In genomic region chr6:36809311-36809726, GRCm38 (mm10) we compare ENCODE assay signal across 8 mouse cellular contexts. TPM values are rescaled to one million over a fixed set of nuclear protein-coding genes. Genes with fewer than 3 reads are reported as not detected.
DNase-seq lines count a peak whose midpoint lies in the region; ATAC-seq lines count a peak whose summit lies in the region.

No protein-coding gene starts in this region.

- DNase-seq in adrenal gland, postnatal 14 days: peak; percentile 27
- no peak for DNase-seq in adrenal gland, postnatal 10 days
- DNase-seq in ZHBTc4 (ENCODE audit: low read depth, low spot score): peak; percentile 43
- DNase-seq in forebrain, embryonic 10.5 days (ENCODE audit: extremely low spot score, low spot score): no peak
- peak; percentile 18 for DNase-seq in kidney, adult 11 months
- no peak for DNase-seq in liver, embryonic 13.5 days
- DNase-seq in retina, embryonic 14.5 days (ENCODE audit: low spot score): peak; percentile 63
- no peak for DNase-seq in yolk sac, embryonic 10.5 days (ENCODE audit: low spot score)

- peak overlapping the region; percentile 62 for H3K4me3 ChIP-seq in forebrain, embryonic 10.5 days
- H3K4me3 ChIP-seq in liver, embryonic 13.5 days (replicated peaks): peak overlapping the region; percentile 35

- ATAC-seq in liver, embryonic 13.5 days (ENCODE audit: low read depth): no peak

- 2% methylated on average over 7 of the region's 7 CpGs for WGBS in forebrain, embryonic 10.5 days
- WGBS in liver, embryonic 13.5 days (ENCODE audit: insufficient replicate concordance): 27% methylated on average over 7 of the region's 7 CpGs

- peaks cover 39% of the 10 kb centered on the region for H3K4me1 ChIP-seq in forebrain, embryonic 10.5 days
- H3K4me1 ChIP-seq in liver, embryonic 13.5 days (replicated peaks): no peaks in the 10 kb centered on the region

- H3K9me3 ChIP-seq in forebrain, embryonic 10.5 days: no peaks in the 10 kb centered on the region
- H3K9me3 ChIP-seq in liver, embryonic 13.5 days (replicated peaks): no peaks in the 10 kb centered on the region

- H3K9ac ChIP-seq in liver, embryonic 13.5 days: no peak overlapping the region

- peak overlapping the region; percentile 39 for H3K4me2 ChIP-seq in liver, embryonic 13.5 days

- peak overlapping the region; percentile 92 for H3K27ac ChIP-seq in forebrain, embryonic 10.5 days
- H3K27ac ChIP-seq in liver, embryonic 13.5 days: no peak overlapping the region

- peaks cover 25% of the 10 kb centered on the region for H3K36me3 ChIP-seq in forebrain, embryonic 10.5 days (replicated peaks)
- H3K36me3 ChIP-seq in liver, embryonic 13.5 days: no peaks in the 10 kb centered on the region

- peaks cover 64% of the 10 kb centered on the region for H3K27me3 ChIP-seq in forebrain, embryonic 10.5 days (ENCODE audit: poor library complexity, severe bottlenecking)
- H3K27me3 ChIP-seq in liver, embryonic 13.5 days: peaks cover 10% of the 10 kb centered on the region

RNA-seq across cellular contexts. Expression of gene Ptn, which starts 0.7 kb away (rescaled TPM):
- total RNA-seq in adrenal gland, postnatal 14 days (2021): 58.7 and 59.5 TPM in 2 replicates
- total RNA-seq in adrenal gland, postnatal 10 days (2021): 10 to 100 TPM; 59.9 to 65.6 TPM
- polyA plus RNA-seq in forebrain, embryonic 10.5 days (2016; fragmentation: Nextera tagmentation; extraction: Ambion mirVana): 142 and 150 TPM in 2 replicates
- 39.9 and 50.2 TPM in 2 replicates for polyA plus RNA-seq in liver, embryonic 13.5 days (2015; fragmentation: Nextera tagmentation; extraction: Ambion mirVana)

Comparison
In these comparisons a context has a peak if more than half of its experiments do, and no peak if none do; other contexts are left out.
1. DNase-seq: peak in adrenal gland, postnatal 14 days (single experiment), ZHBTc4 (single experiment), kidney, adult 11 months (single experiment) and retina, embryonic 14.5 days (single experiment); none in adrenal gland, postnatal 10 days (single experiment), forebrain, embryonic 10.5 days (single experiment), liver, embryonic 13.5 days (single experiment) and yolk sac, embryonic 10.5 days (single experiment).